Mouse (Mus musculus): ENCODE results near the gene Aasdhppt.

The Aasdhppt gene

DNA sequence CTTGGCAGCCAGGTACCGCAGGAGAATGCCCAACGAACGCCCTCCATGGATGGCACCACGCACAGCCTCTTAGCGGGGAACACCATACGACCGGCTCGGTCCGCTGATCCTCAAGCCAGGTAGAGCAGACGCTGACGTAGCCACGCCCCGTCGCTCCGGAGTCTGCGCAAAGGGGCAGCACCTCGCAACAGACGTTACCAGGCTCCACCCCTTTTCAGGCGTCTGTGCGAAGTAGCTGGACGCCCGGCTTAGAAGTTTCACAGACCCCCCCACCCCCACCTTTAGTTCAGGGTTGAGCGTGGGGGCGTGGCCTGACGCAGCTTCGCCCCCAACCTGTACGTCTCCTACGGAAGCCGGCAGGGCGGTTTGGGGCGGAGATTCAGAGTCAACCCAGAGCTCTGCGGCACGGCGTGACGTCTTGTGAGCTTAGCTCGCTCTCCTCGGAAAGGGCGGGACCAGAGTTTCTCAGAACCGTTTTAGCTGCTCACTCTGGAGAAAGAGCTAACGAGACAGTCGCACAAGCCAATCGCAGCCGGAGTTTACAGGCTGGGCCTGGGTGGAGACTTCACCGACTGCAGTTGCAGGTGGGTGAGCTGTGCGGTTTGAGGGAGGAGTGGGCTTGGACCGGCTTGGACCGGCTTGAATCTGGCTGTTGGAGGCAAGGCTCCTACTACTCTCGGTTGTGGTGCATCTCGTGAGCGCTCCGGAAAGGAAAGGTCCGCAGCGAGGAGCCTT is at the start of gene Aasdhppt, which contains the start of gene Kbtbd3:
Gene Aasdhppt, minus strand, starts transcription at position 121 of the 735 bp plus-strand sequence.
Gene Kbtbd3, plus strand, starts transcription at position 483 of the 735 bp plus-strand sequence.
- peak; percentile 98 for DNase-seq

DNA sequence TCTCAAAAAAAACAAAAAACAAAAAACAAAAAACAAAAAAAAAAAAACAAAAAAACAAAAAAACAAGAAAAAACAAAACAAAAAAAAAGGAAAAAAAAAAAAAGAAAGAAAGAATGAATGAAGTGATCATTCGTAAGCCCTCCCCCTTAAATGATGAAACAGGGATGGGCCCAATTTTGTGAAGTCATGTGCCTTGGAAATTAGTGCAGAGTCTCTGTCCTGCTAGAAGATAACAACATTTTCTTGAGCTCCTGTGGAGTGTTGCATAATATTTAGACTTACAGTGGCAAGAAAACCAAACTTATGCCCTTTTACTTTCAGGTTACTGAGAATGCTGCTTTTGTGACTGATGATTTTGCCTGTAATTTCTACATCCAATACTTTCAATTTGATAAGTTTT is 43.9 kb upstream of the Aasdhppt start:
- no peak for DNase-seq

DNA sequence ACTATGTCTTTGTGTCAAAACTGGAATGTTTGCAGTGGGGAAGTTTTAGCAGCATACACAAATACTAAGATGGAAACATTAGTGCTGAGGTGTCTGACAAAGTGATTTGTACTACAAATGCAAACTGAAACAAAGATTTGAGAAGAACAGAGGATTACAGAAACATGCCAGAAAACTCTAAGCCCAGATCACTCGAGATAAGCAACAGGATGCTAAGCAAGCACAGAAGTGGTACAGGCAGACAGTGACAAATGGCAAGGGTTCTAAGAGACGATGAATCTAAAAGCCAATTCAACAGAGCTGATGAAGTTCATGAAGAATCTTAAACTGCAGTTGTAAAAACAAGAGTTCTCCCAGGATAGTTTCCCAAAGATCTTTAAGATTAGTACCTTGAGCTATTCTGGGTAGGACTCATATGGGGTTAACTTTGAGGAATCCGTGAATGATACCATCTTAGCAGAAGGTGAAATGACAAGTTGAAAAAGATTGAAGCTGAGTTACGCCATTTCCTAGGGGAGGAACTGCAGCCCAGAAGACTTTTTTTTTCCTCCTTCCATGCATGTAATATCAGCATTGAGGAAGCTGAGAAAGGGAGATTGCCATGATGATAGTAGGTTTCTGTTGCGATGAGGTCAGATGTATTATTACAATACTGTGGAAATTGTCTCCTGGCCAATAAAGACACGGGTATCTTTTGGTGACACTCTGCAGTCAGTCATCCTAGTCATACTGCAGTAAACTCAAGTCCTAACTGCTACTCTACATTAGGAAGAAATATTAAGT is 9.9 kb upstream of the Aasdhppt start:
- no peak for DNase-seq

- DNase-seq = no peak
These were observed 6.5 kb upstream of the Aasdhppt start for GRCm38 (mm10) chr9:4315746-4316145.

DNA sequence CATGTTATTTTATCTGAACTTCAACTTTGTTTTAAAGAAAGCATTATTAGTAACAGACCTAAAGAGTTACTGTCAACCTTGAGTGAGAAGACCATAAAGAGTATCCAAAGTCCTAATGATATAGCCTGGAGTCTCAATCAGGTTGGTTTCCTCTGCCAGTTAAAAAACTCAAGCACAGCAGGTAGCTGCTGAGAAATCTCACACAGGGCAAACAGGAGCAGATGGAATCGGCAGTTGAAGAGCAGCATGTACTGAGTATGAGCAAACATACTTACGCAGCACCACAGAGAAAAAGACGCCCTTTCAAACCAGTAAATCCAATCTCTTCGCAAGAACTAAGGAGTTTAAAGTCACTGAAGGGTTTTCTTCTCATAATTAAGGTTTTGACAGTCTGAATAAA is 4.7 kb upstream of the Aasdhppt start:
- no peak for DNase-seq

DNA sequence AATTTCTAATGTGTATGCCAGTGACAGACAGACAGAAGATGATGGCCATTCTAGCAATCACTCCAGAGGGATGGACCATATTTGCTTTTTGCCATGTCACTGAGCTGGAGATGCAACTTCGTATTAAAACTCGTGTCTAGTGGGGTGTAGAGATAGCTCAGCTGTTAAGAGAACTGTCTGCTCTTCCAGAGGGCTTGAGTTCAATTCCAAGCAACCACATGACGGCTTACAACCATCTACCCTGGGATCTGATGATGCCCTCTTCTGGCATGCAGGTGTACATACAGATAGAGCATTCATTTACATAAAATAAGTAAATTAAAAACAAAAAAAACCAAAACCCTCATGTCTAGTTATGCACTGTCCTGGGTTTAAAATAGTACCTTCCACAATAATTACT is 1.9 kb upstream of the Aasdhppt start:
- DNase-seq = no peak

- no peak for DNase-seq
These were observed 1.4 kb upstream of the Aasdhppt start for GRCm38 (mm10) chr9:4310706-4311105.

GRCm38 (mm10) chr9:4308628-4309350 is 482 bp downstream of the Aasdhppt start:
- DNase-seq = no peak

- DNase-seq = no peak
These were observed 4.4 kb downstream of the Aasdhppt start for GRCm38 (mm10) chr9:4304867-4305266.

DNA sequence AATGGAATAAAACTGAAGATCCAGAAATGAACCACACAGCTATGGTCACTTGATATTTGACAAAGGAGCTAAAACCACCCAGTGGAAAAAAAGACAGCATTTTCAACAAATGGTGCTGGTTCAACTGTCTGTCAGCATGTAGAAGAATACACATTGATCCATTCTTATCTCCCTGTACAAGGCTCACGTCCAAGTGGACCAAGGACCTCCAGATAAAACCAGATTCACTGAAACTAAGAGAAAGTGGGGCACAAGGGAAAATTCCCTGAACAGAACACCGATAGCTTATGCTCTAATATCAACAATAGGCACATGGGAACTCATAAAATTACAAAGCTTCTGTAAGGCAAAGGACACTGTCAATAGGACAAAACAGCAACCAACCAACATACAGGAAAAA is 8.8 kb downstream of the Aasdhppt start:
- DNase-seq = no peak

DNA sequence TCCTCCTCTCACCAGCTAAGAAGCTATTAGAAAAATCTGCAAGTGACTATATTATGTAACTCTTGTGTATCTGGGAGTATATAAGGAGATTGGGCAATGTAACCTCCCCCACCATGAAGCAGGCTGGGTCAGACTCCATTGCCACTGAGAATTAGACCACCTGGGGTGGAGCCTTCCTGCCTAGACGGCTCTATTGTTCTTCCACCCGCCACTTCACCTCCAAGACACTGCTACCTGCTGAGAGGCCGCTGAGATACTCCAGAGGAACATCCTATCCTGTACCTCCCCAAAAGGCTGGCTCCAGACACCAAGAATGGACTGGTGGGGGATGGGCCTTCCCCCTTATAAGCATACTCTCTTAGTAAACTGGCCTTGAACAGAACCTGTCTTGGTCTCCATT is 25.4 kb downstream of the Aasdhppt start:
- DNase-seq = no peak

GRCm38 (mm10) chr9:4266881-4267280 is 42.4 kb downstream of the Aasdhppt start:
- no peak for DNase-seq

GRCm38 (mm10) chr9:4260746-4261090 is 48.6 kb downstream of the Aasdhppt start:
- DNase-seq = no peak

DNA sequence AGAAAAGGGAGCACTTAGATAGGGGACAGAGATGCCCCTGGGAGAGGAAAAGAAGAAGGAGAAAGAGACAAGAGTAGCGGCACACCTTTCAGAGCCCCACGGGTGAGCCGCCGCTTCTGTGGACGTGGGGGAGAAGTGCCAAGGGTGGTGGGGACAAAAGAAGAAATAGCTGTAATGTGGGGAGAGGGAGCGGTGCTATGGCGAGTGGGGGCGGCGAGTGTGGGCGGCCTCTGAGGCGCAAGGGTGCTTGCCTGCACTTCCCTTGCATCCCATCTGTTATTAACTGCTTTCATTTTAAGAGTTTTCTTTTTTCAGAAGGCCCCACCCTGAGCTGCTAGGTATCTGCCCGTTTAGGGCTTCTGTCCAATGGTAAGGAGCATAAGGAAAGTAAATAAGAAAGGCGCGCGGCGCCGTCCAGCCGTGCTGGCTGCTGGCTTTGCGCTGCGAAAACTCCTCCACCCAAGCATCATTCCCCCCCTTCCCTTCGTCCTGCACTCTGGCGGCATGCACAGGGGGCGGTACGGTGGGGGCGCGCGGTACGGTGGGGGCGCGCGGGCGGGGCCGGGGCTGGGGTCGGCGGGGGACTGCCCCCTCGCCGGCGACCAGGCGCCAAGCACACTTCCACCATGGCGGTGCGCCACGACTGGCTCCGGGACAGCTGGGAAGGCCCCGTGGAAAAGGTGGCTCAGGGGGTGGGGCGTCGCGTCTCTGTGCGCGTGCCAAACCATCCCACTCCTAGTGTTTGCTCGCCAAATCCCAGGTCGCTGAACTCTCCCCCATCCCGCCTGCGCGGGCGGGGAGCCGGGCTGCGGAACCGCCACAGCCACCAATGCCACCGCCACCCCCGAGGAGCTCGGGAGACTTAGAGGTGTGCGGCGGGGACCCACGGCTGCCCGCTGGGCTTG is 49.2 kb downstream of the Aasdhppt start:
- peak; percentile 45 for DNase-seq

DNA sequence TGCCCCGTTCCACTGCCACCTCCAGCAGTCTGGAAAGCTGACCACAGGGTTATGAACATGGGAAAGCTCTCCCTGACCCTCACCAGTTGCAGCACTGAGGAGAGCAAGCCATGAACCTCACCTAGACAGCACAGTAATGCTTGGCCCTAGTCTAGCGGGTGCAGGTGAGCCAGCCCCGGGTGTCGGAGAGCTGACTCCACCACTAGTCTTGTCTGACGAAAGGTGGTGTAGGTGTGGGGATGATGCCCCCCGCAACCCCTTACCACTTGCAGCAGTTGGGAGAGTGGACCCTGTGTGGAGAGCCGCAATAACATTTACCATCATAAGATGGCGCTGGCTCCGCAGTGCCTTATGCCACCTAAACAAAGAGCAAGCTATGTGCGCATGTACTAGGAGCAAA is 50.2 kb downstream of the Aasdhppt start:
- DNase-seq = no peak
